Mouse (Mus musculus) MEL (cell line): Measurements from ENCODE around the gene Trim16. TPM values are rescaled to one million over a fixed set of nuclear protein-coding genes. Genes with fewer than 3 reads are reported as not detected.

ENCODE experiments used
- DNase-seq: peaks from one replicate; pipeline ENCODE4 v3.0.0; 2011; ENCODE audit warnings: low read depth, low spot score
- H3K27ac ChIP-seq: 2 replicates; pipeline ENCODE4 v1.5.1; 2012; ENCODE audit warnings: low read depth, mild to moderate bottlenecking, control low read depth, low read length, moderate library complexity; ENCODE audit not compliant: control insufficient read depth
- H3K27me3 ChIP-seq, 2 experiments: fragments of 150-350 bp in 1 of 2; sonication (generic) in 1 of 2; 2 replicates each; pipeline ENCODE4 v1.6.1; 2012; ENCODE audit warnings: low read length in 2 of 2, mild to moderate bottlenecking in 2 of 2, improper control_type of control experiment in 1 of 2, moderate library complexity in 1 of 2; ENCODE audit not compliant: insufficient read depth in 2 of 2, control insufficient read depth in 1 of 2
- H3K36me3 ChIP-seq, 2 experiments: 2 replicates each; pipeline ENCODE4 v1.6.1; 2012 to 2014; ENCODE audit warnings: low read length in 2 of 2, improper control_type of control experiment in 1 of 2, inconsistent platforms in 1 of 2, mild to moderate bottlenecking in 1 of 2; ENCODE audit not compliant: insufficient read depth in 2 of 2, control insufficient read depth in 1 of 2
- H3K4me1 ChIP-seq, 2 experiments: fragments of 150-350 bp in 1 of 2; sonication (generic) in 1 of 2; 2 replicates each; pipeline ENCODE4 v1.6.1; 2012; ENCODE audit warnings: low read length in 2 of 2, improper control_type of control experiment in 1 of 2, mild to moderate bottlenecking in 1 of 2; ENCODE audit not compliant: insufficient read depth in 2 of 2, control insufficient read depth in 1 of 2
- H3K4me3 ChIP-seq, 2 experiments: fragments of 150-350 bp in 1 of 2; sonication (generic) in 1 of 2; 2 replicates each; pipeline ENCODE4 v1.5.1; 2012; ENCODE audit warnings: low read depth in 2 of 2, low read length in 2 of 2, mild to moderate bottlenecking in 2 of 2, moderate library complexity in 2 of 2, control low read depth in 1 of 2, improper control_type of control experiment in 1 of 2; ENCODE audit not compliant: control insufficient read depth in 1 of 2, insufficient read depth in 1 of 2
- H3K79me2 ChIP-seq: 2 replicates; pipeline ENCODE4 v1.6.1; 2012; ENCODE audit warnings: mild to moderate bottlenecking, low read length, moderate library complexity; ENCODE audit not compliant: control insufficient read depth, poor library complexity, insufficient read depth
- H3K9ac ChIP-seq: 2 replicates; pipeline ENCODE4 v1.6.1; 2012; ENCODE audit warnings: low read depth, mild to moderate bottlenecking, control low read depth, low read length, moderate library complexity; ENCODE audit not compliant: control insufficient read depth, poor library complexity, severe bottlenecking
- H3K9me3 ChIP-seq: fragments of 150-350 bp; sonication (generic); replicated peaks from 2 replicates; pipeline ENCODE4 v1.6.1; 2012; ENCODE audit warnings: mild to moderate bottlenecking, low read length, improper control_type of control experiment, moderate library complexity; ENCODE audit not compliant: insufficient read depth
- BHLHE40 ChIP-seq: IDR thresholded peaks from 2 replicates; pipeline ENCODE4 v1.6.1; 2012; ENCODE audit warnings: low read depth, mild to moderate bottlenecking, inconsistent platforms, low read length, improper control_type of control experiment, borderline replicate concordance
- E2F4 ChIP-seq: IDR thresholded peaks from 2 replicates; pipeline ENCODE4 v1.6.1; 2011; ENCODE audit warnings: low read depth, low read length, improper control_type of control experiment, borderline replicate concordance
- ELF1 ChIP-seq: IDR thresholded peaks from 2 replicates; pipeline ENCODE4 v1.6.1; 2014; ENCODE audit warnings: low read depth, mild to moderate bottlenecking, inconsistent platforms, low read length, improper control_type of control experiment, moderate library complexity
- EP300 ChIP-seq, 2 experiments: IDR thresholded peaks; 2 replicates each; pipeline ENCODE4 v1.6.1; 2011; ENCODE audit warnings: improper control_type of control experiment in 2 of 2, low read length in 2 of 2, low read depth in 1 of 2, mild to moderate bottlenecking in 1 of 2
- GATA1 ChIP-seq: IDR thresholded peaks from 2 replicates; pipeline ENCODE4 v1.6.1; 2011; ENCODE audit warnings: low read depth, low read length, improper control_type of control experiment
- MAFK ChIP-seq: IDR thresholded peaks from 2 replicates; pipeline ENCODE4 v1.6.1; 2011; ENCODE audit warnings: low read depth, mild to moderate bottlenecking, low read length, improper control_type of control experiment, borderline replicate concordance
- MAX ChIP-seq: IDR thresholded peaks from 2 replicates; pipeline ENCODE4 v1.6.1; 2011; ENCODE audit warnings: low read length, improper control_type of control experiment
- MAZ ChIP-seq: IDR thresholded peaks from 2 replicates; pipeline ENCODE4 v1.6.1; 2012; ENCODE audit warnings: low read depth, mild to moderate bottlenecking, inconsistent platforms, low read length, improper control_type of control experiment
- MEF2A ChIP-seq: IDR thresholded peaks from 2 replicates; pipeline ENCODE4 v1.6.1; 2014; ENCODE audit warnings: low read depth, mild to moderate bottlenecking, inconsistent platforms, low read length, improper control_type of control experiment; ENCODE audit not compliant: poor library complexity, insufficient replicate concordance, severe bottlenecking; ENCODE audit errors: extremely low read depth
- NELFE ChIP-seq: IDR thresholded peaks from 2 replicates; pipeline ENCODE4 v1.6.1; 2011; ENCODE audit warnings: low read depth, low read length, improper control_type of control experiment
- NRF1 ChIP-seq: IDR thresholded peaks from 2 replicates; pipeline ENCODE4 v1.6.1; 2014; ENCODE audit warnings: low read depth, mild to moderate bottlenecking, inconsistent platforms, low read length, improper control_type of control experiment, moderate library complexity; ENCODE audit not compliant: poor library complexity, insufficient read depth, severe bottlenecking
- SMC3 ChIP-seq: IDR thresholded peaks from 2 replicates; pipeline ENCODE4 v1.6.1; 2011; ENCODE audit warnings: low read depth, low read length, improper control_type of control experiment
- TAL1 ChIP-seq: IDR thresholded peaks from 2 replicates; pipeline ENCODE4 v1.6.1; 2012; ENCODE audit warnings: mild to moderate bottlenecking, inconsistent platforms, low read length, moderate library complexity, mixed read lengths
- TBP ChIP-seq: IDR thresholded peaks from 2 replicates; pipeline ENCODE4 v1.8.0; 2011; ENCODE audit warnings: low read depth, low read length, improper control_type of control experiment
- UBTF ChIP-seq: IDR thresholded peaks from 2 replicates; pipeline ENCODE4 v1.6.1; 2012; ENCODE audit warnings: low read depth, mild to moderate bottlenecking, inconsistent platforms, low read length, improper control_type of control experiment, moderate library complexity, borderline replicate concordance; ENCODE audit not compliant: insufficient read depth
- USF1 ChIP-seq: IDR thresholded peaks from 2 replicates; pipeline ENCODE4 v1.6.1; 2014; ENCODE audit warnings: low read depth, mild to moderate bottlenecking, inconsistent platforms, low read length, improper control_type of control experiment, moderate library complexity
- ZC3H11A ChIP-seq: IDR thresholded peaks from 2 replicates; pipeline ENCODE4 v1.6.1; 2012; ENCODE audit warnings: low read depth, mild to moderate bottlenecking, inconsistent platforms, low read length, improper control_type of control experiment
- ZKSCAN1 ChIP-seq: IDR thresholded peaks from 2 replicates; pipeline ENCODE4 v1.6.1; 2012; ENCODE audit warnings: low read depth, mild to moderate bottlenecking, inconsistent platforms, low read length, improper control_type of control experiment, moderate library complexity
- polyA plus RNA-seq, 2 experiments: library from polyadenylated mRNA; stranded (reverse) in 1 of 2; unstranded in 1 of 2; fragments of >175 nt in 1 of 2; fragments of >200 nt in 1 of 2; gene quantifications; 2 replicates each; pipeline versions ENCODE4 v1.2.1 to v1.2.4; 2012; ENCODE audit warnings: low replicate concordance in 2 of 2, low read depth in 1 of 2; ENCODE audit not compliant: insufficient read length in 2 of 2, insufficient read depth in 1 of 2, missing spikeins in 1 of 2
- total RNA-seq: library from RNA; depleted of rRNA; stranded (reverse); fragments of 300-350 nt; gene quantifications from 2 replicates; pipeline ENCODE4 v1.2.3, GENCODE M21; 2012

Trim16 gene
- total and polyA plus RNA-seq, 3 experiments: 3.1 to 5.5 TPM; not detected in 1

DNA sequence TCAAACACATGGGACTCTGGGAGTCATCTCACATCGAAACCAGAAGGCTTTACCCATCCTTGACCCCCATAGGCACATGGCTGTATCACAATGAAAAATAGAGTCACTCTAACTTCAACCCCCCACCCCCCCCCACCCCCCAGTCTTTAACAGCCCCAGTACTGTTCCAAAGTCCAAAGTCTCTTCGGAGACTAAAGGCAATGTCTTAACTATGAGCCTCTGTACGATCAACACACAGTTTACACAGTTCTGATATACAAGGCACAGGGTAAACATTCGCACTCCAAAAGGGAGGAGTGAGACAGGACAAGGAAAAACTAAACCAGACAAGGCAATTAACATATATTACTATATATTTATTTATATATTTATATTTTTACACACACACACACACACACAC lies 7.1 kb downstream of the Trim16 start:
- H3K36me3 ChIP-seq: peaks cover 0 to 19% of the 10 kb centered on the region in 2 experiments; a peak in 2 of 4 replicates

DNA sequence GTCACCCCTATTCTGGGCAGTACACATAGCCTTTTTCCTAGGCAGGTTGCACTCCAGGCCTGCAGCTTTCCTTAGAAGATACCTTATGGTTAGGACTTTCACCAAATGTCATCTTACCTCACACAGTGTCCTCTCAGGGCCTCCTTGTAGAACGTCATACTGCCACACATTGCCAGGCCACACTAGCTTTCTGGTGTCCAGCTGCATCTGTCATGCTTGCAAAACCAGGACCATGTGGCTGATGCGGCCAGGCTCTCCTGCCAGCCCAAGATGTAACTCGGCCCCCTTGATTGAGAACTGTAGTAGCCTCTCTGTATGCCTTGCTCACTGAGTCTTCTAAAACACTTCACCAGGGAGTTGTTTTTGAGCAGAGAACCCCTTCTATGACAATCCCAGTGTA lies 7.9 kb downstream of the Trim16 start:
- Histone ChIP-seq H3K27me3 (no peaks in the 10 kb centered on the region), H3K36me3 (peaks cover 0 to 13% of the 10 kb centered on the region in 2 experiments; a peak in 2 of 4 replicates), H3K4me1 (peaks cover 3 to 15% of the 10 kb centered on the region in 2 experiments; a peak in 3 of 4 replicates), H3K9ac (no peak overlapping the region), H3K4me3 (no peak overlapping the region), H3K79me2 (no peaks in the 10 kb centered on the region), H3K27ac (no peak overlapping the region), H3K9me3 (no peaks in the 10 kb centered on the region)
- TF ChIP-seq BHLHE40 (no peak), MAZ (no peak), MAFK (no peak), GATA1 (no peak), USF1 (no peak), UBTF (no peak), MEF2A (no peak), EP300 (IDR thresholded peaks at IDR 0.05; ENCODE audit: low read depth in 1 of 2, low read length in 2 of 2) (no peak), NELFE (no peak), ZKSCAN1 (no peak)
- no peak for DNase-seq

More for the DNA sequence above, 7.1 kb downstream of the Trim16 start:
- Histone ChIP-seq H3K27ac (no peak overlapping the region), H3K9me3 (no peaks in the 10 kb centered on the region), H3K9ac (no peak overlapping the region), H3K27me3 (no peaks in the 10 kb centered on the region), H3K79me2 (no peaks in the 10 kb centered on the region), H3K4me3 (no peak overlapping the region), H3K4me1 (peaks cover 3 to 19% of the 10 kb centered on the region in 2 experiments; a peak in 3 of 4 replicates)
- DNase-seq: no peak
- no peak for TF ChIP-seq TBP
- no peak for TF ChIP-seq ZC3H11A
- TF ChIP-seq NRF1: no peak
- no peak for TF ChIP-seq MEF2A
- no peak for TF ChIP-seq E2F4
- TF ChIP-seq MAX: no peak
- no peak for TF ChIP-seq TAL1
- no peak for TF ChIP-seq ELF1
- TF ChIP-seq SMC3: no peak
